Mouse (Mus musculus) midbrain, embryonic 10.5 days (tissue): ENCODE results near the gene Tespa1. TPM values are rescaled to one million over a fixed set of nuclear protein-coding genes. Genes with fewer than 3 reads are reported as not detected.
A peak's percentile ranks its signal among the peaks of the same experiment; 100 is the strongest.
"Not testable (repeated sequence)": the region's sequence is repeated elsewhere in the genome, so short reads cannot be mapped to it uniquely, and the experiment has no call there.

ENCODE experiments used
- DNase-seq: peaks from one replicate; pipeline ENCODE4 v3.0.0-alpha.2; 2017; ENCODE audit warnings: low spot score
- H3K27ac ChIP-seq: fragments of 300-500 bp; sonication (generic); replicated peaks from 2 replicates; pipeline ENCODE4 v1.5.1; 2016; ENCODE audit warnings: mild to moderate bottlenecking
- H3K27me3 ChIP-seq: fragments of 300-500 bp; sonication (generic); 2 replicates; pipeline ENCODE4 v1.6.1; 2016; ENCODE audit warnings: low read depth, mild to moderate bottlenecking; ENCODE audit not compliant: poor library complexity, severe bottlenecking
- H3K36me3 ChIP-seq: fragments of 300-500 bp; sonication (generic); 2 replicates; pipeline ENCODE4 v1.6.1; 2016; ENCODE audit warnings: mild to moderate bottlenecking, moderate library complexity
- H3K4me1 ChIP-seq: fragments of 300-500 bp; sonication (generic); 2 replicates; pipeline ENCODE4 v1.6.1; 2016
- H3K4me3 ChIP-seq: fragments of 300-500 bp; sonication (generic); 2 replicates; pipeline ENCODE4 v1.5.1; 2016; ENCODE audit warnings: mild to moderate bottlenecking, moderate library complexity
- H3K9me3 ChIP-seq: fragments of 300-500 bp; sonication (generic); replicated peaks from 2 replicates; pipeline ENCODE4 v1.6.1; 2016; ENCODE audit warnings: mild to moderate bottlenecking
- WGBS: fragments of 180-500 bp; shearing (Covaris S2); methylation state at CpG from one replicate; pipeline ENCODE4 v1.1.7; 2016; 5-methylcytosine and 5-hydroxymethylcytosine counted together
- polyA plus RNA-seq: library from polyadenylated mRNA; unstranded; fragments of >200 nt; fragmentation: Nextera tagmentation; extraction: Ambion mirVana; gene quantifications from 2 replicates; pipeline ENCODE4 v1.2.1, GENCODE M21; 2016

Tespa1 gene
- not detected in 2 replicates for polyA plus RNA-seq

DNA sequence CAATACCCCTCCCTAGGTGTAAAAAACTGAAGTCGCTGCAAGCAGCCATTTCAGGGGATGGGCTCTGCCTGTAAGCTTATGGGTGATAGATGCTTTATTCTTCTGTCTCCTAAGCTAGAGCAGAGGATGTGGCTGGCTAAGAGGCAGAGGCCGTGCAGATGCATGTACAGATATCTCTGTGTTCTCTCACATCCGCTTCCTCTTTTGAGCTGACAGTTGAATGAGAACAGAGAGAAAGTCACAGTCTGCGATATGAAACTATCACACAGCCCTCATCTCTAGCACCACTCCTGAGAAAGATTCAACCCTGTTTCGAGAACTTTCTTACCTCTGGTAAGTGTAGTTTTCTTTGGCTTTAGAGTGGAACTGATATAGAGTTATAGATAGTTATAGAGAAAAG lies at the start of gene Tespa1:
Gene Tespa1 (plus strand): TSS at position 234 of the 400 bp plus-strand sequence.
- no peak within 1 kb of the TSS for H3K27ac ChIP-seq
- H3K9me3 ChIP-seq, result no peaks in the 10 kb centered on the region
- DNase-seq, result no peak
- no peaks in the 10 kb centered on the region for H3K36me3 ChIP-seq
- H3K27me3 ChIP-seq, result no peaks in the 10 kb centered on the region
- no peaks in the 10 kb centered on the region for H3K4me1 ChIP-seq
- H3K4me3 ChIP-seq, result no peak within 1 kb of the TSS
- 86% methylated on average over 5 of the region's 5 CpGs for WGBS

- H3K36me3 ChIP-seq, result no peaks in the 10 kb centered on the region
- H3K27me3 ChIP-seq, result no peaks in the 10 kb centered on the region
- no peak for DNase-seq
- 76% methylated on average over 2 of the region's 2 CpGs for WGBS
- no peaks in the 10 kb centered on the region for H3K9me3 ChIP-seq
- H3K27ac ChIP-seq, result no peak overlapping the region
- peaks cover 12% of the 10 kb centered on the region for H3K4me1 ChIP-seq
- no peak overlapping the region for H3K4me3 ChIP-seq
These were observed 46.9 kb upstream of the Tespa1 start for GRCm38 (mm10) chr10:130275759-130276158.

- Histone ChIP-seq H3K27ac (no peak overlapping the region), H3K9me3 (no peaks in the 10 kb centered on the region), H3K4me1 (peaks cover 15% of the 10 kb centered on the region), H3K27me3 (no peaks in the 10 kb centered on the region), H3K4me3 (no peak overlapping the region), H3K36me3 (no peaks in the 10 kb centered on the region)
- 77% methylated on average over 2 of the region's 2 CpGs for WGBS
- DNase-seq, result no peak
These were observed 46.2 kb upstream of the Tespa1 start for GRCm38 (mm10) chr10:130276496-130276895.

GRCm38 (mm10) chr10:130280066-130280465 lies 42.6 kb upstream of the Tespa1 start, which contains the start of gene Neurod4:
Neurod4 (minus strand) TSS chr10:130280240.
- 1% methylated on average over 7 of the region's 7 CpGs for WGBS
- peak within 1 kb of the TSS; percentile 50; the same call in 1 of the 2 replicates for H3K27ac ChIP-seq
- no peaks in the 10 kb centered on the region for H3K36me3 ChIP-seq
- peaks cover 24% of the 10 kb centered on the region for H3K4me1 ChIP-seq
- DNase-seq, result peak; percentile 58
- H3K9me3 ChIP-seq, result no peaks in the 10 kb centered on the region
- H3K4me3 ChIP-seq, result peak within 1 kb of the TSS; percentile 46
- H3K27me3 ChIP-seq, result no peaks in the 10 kb centered on the region

DNA sequence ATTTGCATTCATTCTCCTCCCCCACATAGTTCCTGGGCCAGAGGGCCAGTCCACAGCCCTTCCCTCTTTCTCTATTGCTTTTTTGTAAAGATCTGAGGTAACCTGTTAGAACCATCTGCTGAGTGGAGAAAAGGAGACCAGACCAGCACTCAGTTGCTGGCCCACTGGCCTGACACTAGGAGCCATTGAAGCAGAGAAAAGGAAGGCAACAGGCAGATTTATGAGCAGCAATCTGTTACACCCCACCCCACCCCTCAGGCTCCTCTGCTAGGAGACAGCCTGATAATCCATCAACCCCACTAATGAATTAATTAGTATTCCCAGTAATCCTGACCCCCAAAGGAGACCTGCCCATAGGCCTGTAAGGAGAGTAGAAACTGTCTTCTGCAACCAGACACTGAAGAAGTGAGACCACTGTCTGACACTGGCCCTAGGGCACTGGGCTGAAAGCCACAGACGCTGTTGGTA lies 40.7 kb upstream of the Tespa1 start:
- Histone ChIP-seq H3K27ac (peak overlapping the region; percentile 59), H3K9me3 (no peaks in the 10 kb centered on the region), H3K27me3 (no peaks in the 10 kb centered on the region), H3K36me3 (no peaks in the 10 kb centered on the region), H3K4me3 (no peak overlapping the region), H3K4me1 (peaks cover 24% of the 10 kb centered on the region)
- DNase-seq, result no peak
- WGBS, result 32% methylated on average over 1 of the region's 1 CpGs

- Histone ChIP-seq H3K9me3 (no peaks in the 10 kb centered on the region), H3K27me3 (no peaks in the 10 kb centered on the region), H3K4me3 (no peak overlapping the region), H3K4me1 (peaks cover 11% of the 10 kb centered on the region), H3K36me3 (no peaks in the 10 kb centered on the region), H3K27ac (no peak overlapping the region)
- 77% methylated on average over 1 of the region's 1 CpGs for WGBS
- DNase-seq, result no peak
These were observed 35.5 kb upstream of the Tespa1 start for GRCm38 (mm10) chr10:130287201-130287600.

DNA sequence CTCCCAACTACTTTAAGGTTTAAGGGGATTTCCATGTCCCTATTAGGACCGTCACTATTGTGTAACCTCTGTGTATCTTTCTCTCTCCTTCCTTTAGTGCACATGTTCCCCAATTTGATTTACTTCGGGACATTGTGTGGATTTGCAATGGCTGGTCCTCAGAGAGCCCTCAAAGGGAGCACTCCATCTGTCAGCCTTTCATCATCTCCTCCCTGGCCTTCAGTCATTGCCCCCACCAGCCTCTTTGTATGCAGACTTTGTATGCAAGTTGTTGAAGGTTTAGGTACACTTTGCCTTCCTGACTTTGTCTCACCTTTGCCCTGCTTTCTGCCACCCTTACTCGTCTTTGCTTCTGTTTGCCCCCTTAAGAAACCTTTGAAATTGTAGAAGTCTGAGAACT lies 34.7 kb upstream of the Tespa1 start:
- H3K27me3 ChIP-seq, result no peaks in the 10 kb centered on the region
- no peaks in the 10 kb centered on the region for H3K9me3 ChIP-seq
- 0 out of 2 replicates have a peak overlapping the region, but pooled peaks have one; percentile 23 for H3K27ac ChIP-seq
- 43% methylated on average over 3 of the region's 3 CpGs for WGBS
- H3K36me3 ChIP-seq, result no peaks in the 10 kb centered on the region
- peaks cover 9% of the 10 kb centered on the region; the same call in 1 of the 2 replicates for H3K4me1 ChIP-seq
- H3K4me3 ChIP-seq, result no peak overlapping the region
- DNase-seq, result no peak

DNA sequence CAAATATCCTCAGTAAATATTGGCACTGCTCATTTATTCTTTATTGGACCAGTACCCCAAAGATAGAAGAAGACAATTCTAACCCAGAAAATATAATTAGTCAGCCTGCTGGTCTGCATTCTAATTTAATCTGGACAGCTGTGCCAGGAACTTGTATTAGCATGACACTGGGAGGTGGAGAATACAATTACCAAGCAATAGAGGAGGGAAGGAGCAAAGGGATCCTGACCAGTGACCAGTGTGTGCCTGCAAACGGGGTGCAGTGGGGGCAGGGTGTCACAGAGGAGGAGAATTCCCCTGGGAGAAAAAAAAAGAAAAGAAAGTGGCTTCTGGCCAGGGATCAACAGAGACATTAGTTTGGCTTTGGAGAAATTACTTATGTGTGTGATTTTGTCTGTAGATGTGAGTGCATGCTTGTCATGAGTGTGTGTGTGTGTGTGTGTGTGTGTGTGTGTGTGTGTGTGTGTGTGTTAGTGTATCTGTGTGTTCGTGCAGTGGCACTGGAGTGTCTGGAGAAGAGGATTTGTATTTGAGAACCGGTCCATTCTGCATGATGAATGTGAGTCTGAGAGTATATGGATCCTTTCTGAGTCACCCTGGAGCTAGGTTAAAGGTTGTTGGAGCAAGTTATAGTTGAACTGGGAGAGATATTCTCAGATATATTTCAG lies 28.8 kb upstream of the Tespa1 start:
- WGBS, result 19% methylated on average over 3 of the region's 3 CpGs
- no peak for DNase-seq

GRCm38 (mm10) chr10:130298748-130299147 lies 23.9 kb upstream of the Tespa1 start:
- not testable (repeated sequence) for H3K36me3 ChIP-seq, H3K4me3 ChIP-seq, H3K9me3 ChIP-seq, H3K27ac ChIP-seq, DNase-seq, H3K27me3 ChIP-seq
- H3K4me1 ChIP-seq, result peaks cover 13% of the 10 kb centered on the region
- WGBS, result 19% methylated on average over 4 of the region's 4 CpGs

More for the DNA sequence above, 28.8 kb upstream of the Tespa1 start:
- no peaks in the 10 kb centered on the region for H3K27me3 ChIP-seq
- peaks cover 20% of the 10 kb centered on the region for H3K4me1 ChIP-seq
- H3K36me3 ChIP-seq, result no peaks in the 10 kb centered on the region
- H3K4me3 ChIP-seq, result no peak overlapping the region
- no peaks in the 10 kb centered on the region for H3K9me3 ChIP-seq
- peak overlapping the region; percentile 38 for H3K27ac ChIP-seq

- H3K4me3 ChIP-seq, DNase-seq, H3K27ac ChIP-seq, H3K27me3 ChIP-seq, H3K9me3 ChIP-seq, H3K4me1 ChIP-seq, H3K36me3 ChIP-seq: not testable (repeated sequence)
- 92% methylated on average over 4 of the region's 5 CpGs for WGBS
These were observed 18.5 kb upstream of the Tespa1 start for GRCm38 (mm10) chr10:130304138-130304537.

- Histone ChIP-seq H3K36me3 (no peaks in the 10 kb centered on the region), H3K9me3 (no peaks in the 10 kb centered on the region), H3K4me1 (no peaks in the 10 kb centered on the region), H3K27ac (no peak overlapping the region), H3K27me3 (no peaks in the 10 kb centered on the region), H3K4me3 (no peak overlapping the region)
- WGBS, result 86% methylated on average over 2 of the region's 2 CpGs
- no peak for DNase-seq
These were observed 11.0 kb upstream of the Tespa1 start for GRCm38 (mm10) chr10:130311534-130312227.

DNA sequence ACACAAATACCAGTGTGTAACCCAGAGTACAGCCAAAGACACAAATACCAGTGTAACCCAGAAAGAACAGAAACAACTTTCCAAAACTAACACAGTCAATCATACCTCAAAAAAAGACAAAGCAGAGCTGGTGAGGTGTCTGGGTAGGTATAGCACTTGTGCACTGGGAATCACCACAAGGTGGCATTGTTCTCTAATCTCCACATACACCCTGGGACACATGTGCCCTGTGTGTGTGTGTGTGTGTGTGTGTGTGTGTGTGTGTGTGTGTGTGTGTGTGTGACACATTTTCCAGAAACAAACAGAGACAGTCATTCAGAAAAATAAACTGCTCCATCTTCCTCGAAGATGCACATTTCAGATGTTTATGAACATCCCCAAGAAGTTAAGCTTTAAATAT lies 9.1 kb upstream of the Tespa1 start:
- Histone ChIP-seq H3K4me3 (no peak overlapping the region), H3K27ac (no peak overlapping the region), H3K4me1 (no peaks in the 10 kb centered on the region), H3K27me3 (no peaks in the 10 kb centered on the region), H3K9me3 (no peaks in the 10 kb centered on the region), H3K36me3 (no peaks in the 10 kb centered on the region)
- WGBS, result 89% methylated on average over 1 of the region's 1 CpGs
- DNase-seq, result no peak
